Mouse (Mus musculus) liver (tissue): ENCODE data around the gene Zfp605.
"Not testable (repeated sequence)": the region's sequence is repeated elsewhere in the genome, so short reads cannot be mapped to it uniquely, and the experiment has no call there.

ENCODE experiments used
- DNase-seq: peaks from one replicate; pipeline ENCODE4 v3.0.0-alpha.2; 2020; ENCODE audit warnings: mixed read lengths

The Zfp605 gene

DNA sequence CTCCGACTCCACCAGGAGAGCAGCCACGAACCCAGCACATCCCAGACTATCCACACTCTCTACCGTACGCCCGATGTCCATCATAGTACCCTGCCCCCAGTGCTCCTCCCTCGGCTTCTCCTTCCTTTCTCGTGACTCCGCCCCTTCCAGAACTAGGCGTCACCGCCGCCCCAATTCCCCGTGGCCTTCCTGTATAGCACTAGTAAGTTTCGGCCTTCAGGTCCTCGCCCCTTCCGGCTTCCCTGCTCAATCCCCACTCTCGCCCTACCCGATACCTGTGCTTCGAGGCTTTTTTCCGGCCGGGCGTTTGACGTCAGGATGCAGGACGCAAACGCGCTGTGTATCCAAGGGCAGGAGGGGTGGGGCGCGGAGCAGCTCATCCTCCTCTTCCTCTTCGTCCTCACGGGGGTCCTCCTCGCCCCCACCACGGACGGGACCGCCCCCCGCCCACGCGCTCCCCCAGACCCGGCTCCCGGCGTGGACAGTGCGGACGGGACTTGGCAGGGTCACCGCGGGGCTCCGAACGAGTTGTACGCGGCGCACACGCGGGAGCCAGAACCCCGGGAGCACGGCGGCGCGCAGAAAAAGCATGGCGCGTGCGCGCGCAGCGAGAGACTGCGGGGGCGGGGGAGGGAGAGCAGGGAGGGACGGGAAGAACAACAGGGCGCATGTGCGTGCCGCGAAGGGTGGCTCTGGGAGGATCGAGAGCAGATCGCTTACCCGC is 2.1 kb upstream of the Zfp605 start, which contains the start of gene Gtpbp6:
TSS of gene Gtpbp6 (minus strand) at position 617 of the 724 bp plus-strand sequence.
- DNase-seq, result peak; percentile 98

DNA sequence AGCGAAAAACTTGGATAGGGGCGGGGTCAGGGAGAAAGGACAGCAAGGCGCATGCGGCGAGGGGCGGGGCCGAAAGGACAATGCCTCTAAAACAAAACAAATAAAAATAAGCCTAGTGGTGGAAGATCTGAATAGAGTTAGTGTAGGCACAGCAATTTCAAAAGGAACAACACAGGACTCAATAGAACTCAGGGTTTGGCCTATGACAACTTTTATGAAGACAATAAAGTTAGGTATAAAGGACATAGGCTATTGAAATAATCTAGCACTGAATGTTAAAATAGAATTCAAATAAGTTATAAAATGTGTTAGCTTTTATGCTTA is 1.6 kb upstream of the Zfp605 start:
- DNase-seq, result no peak

DNA sequence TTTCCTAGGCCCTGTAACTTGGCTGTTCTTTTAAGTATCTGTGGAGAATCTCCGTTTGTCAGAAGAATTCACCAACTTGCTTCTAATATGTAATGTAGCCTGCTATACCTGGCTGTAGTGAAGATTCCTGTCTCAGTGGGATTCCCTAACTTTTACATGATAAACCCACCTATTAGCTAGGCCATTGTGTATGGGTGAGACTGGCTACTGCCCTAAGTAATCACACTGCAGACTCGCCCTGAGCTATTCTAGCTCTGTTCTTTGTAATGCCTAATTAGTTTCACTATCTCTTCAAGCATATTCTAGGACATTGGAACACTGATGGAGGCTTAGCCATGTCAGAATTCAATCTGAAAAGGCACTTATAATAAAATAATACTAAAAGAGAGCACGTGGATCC is 12.5 kb downstream of the Zfp605 start:
- not testable (repeated sequence) for DNase-seq

DNA sequence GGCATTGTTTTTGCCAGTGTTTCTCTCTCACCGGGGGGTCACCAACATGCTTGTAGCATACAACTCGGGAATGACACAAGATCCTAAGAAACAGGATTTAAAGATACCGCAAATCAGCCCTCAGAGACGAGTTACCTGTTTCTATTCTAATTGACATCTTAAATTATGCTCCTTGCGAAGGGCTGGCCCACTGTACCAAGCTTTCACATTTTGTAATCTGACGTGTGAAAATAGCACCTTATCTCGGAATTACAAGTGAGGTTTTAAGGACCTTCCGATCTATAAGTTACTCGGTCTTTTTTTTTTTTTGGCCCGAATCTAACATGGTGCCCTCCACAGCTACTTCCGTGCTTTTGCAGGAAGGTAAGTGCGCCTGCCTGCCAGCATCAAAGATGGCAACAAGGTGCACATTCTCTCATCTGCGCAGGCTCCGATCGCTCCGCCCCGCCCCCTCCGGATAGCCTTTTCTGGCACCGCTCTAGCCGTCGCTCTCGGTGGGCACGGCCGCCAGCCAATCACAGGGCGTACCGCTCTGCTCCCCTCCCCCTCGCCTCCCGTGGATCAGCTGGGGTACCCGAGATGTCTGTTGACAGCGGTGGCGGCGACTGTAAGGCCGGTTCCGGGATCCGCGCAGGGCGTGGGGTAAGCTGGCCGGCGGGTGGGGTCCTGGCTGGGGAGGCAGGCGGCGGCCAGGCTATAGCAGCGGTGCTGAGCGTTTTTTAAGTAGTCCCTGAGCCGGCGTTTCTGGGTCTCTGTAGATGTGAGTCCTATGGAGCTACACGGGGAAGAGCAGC is 25.6 kb downstream of the Zfp605 start, which contains the start of gene Chfr:
TSS of gene Chfr (plus strand) at position 550 of the 794 bp plus-strand sequence.
- DNase-seq, result peak; percentile 100

DNA sequence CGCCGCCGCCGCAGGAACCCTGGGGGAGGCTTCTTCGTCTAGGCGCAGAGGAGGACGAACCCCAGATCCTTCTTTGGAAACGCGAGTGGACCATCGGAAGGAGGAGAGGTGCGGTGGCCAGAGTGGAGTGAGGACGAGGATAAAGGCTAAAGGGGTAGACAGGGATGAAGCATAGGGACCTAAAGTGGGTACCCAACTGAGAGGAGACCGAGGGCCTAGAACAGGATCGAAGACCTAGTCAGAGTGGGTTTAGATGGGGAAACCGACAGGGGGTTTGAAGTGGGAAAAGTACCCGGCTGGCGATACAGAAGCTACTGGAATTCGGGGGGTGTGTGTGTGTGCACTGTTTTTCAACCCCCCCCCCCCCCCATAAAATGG is 26.2 kb downstream of the Zfp605 start:
- no peak for DNase-seq

DNA sequence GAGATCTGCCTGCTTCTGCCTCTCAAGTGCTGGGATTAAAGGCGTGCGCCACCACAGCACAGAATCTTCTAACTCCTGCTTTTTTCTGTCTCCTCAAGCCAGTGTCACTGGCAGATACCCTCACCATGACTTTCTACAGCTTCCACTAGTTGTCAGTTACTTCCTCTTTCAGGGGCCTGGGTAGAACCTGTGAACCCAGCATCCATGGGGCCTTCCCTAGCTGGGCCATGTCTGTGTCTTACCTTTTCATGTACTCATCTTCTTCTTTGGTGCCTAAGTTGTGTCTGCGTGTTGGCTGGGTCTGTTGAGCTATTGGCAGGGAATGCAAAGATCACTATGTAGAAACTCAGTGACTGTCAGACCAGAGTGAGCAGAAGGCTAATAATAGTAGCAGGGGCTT is 27.9 kb downstream of the Zfp605 start:
- no peak for DNase-seq

DNA sequence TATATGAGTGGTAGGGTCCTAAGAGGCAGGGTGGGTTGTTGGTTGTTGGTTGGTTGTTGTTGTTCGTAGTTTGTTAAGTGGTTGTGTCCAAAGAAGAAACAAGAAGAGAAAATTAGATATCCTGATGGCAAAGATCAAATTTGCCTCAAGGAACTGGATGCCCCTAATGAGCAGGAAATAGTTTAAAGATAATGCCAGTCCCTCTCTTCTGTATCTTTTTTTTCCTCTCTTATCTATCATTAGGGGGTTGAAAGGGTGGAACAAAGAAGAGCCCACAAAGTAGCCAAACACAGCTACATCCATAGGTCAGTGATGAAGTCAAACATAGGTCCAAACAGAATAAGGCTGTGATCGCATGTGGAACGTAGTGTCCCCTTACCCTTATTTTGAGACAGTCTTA is 29.4 kb downstream of the Zfp605 start:
- no peak for DNase-seq

DNA sequence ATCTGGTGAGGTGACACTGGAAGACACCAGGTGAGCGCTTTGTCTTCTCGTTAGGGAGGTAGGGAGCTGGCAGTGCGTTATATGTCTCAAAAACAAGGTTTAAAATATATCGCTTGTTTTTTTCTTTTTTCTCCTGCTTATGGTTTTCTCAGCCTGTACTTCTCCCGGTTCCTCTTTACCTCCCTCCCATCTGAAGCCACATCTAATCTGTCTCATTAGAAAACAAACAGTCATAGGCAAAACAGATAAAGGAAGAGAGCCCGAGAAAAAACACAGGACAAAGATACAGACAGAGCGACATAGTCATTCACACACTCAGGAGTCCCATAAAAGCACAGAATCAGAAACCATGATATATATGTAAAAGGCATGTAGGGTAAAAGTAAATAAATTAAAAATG is 30.5 kb downstream of the Zfp605 start:
- no peak for DNase-seq

DNA sequence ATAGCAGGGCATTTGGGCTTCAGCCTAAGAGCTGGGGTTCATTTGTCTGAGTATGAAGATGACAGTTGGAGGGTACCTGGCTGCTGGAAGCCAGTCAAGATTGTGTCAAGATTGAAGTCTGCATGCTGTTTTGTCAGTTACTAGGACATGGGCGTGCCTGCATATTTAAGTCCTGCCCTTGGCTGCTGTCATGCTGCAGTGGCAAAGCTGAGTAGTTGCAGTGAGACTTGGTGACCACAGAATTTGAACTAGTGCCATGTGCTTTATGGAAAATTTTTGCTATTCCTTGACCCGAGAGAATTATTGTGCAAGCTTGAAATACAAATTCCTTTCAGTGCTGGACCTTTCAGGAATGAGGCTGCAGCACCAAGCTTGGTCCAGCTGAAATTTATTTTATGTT is 32.4 kb downstream of the Zfp605 start:
- DNase-seq, result no peak

DNA sequence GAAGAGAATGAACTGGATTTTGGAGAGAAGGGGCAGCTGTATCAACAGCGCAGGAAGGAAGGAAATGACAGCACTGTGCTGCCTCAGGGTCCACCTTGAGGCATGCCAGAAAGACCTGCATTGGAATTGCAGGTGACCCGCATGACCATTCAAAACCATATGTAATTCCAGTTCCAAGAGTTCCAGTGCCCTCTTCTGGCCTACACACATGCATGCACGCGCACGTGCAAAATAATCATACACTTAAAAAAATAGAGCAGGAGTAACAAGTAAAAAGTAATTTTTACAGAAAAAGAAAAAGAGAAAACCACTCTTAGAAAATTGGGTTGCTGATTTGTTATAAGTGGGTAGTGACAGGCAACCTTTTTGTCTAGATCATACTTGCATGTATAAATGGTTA is 33.1 kb downstream of the Zfp605 start:
- no peak for DNase-seq

DNA sequence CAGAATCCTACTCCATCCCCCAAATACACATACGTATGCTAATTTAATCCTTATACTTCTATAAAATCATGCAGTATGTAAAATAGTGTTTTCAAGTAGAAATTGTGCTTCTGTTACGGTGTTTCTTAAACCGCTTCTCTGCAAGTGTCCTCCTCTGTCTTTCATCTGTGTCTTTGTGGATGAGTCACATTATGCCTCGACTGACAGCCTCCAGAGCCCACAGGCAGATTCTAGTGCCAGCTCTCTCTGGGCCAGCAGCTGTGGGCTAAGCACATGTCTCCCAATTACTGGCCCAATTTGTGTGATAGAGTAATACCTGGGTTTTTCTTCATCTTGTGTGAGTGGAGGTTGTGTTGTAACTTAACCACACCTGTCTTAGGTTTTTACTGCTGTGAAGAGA is 59.5 kb downstream of the Zfp605 start:
- DNase-seq, result no peak

DNA sequence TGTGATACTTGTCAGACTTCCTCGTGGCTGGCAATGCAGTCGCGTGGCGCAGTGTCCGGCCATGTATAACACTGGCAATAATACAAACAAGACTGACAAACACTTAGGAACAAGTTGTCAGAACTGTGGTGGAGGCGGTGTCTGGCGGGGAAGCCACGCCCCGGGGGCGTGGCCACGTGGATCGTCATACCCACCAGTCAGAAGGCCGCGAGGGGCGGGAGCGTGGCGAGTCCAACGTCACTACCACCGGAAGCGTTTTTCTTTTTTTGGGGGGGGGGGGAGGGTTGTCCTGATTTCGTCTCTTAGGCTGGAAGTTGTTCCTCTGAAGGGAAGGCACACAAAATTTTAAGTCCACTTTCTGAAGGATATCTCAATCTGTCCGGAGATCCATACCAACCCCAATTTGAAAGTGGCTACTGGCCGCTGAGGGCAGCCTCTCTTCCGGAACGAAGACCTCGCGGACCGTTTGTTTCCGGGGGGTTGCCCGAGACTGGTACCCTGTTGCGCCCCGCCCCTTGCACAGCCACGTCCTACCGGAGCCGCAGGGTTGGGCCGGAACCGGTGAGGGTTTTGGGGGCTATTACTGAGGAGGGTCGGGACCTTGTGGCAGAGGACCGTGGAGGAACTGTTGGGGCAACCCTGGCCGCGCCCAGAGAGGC is 66.6 kb downstream of the Zfp605 start, which contains the start of gene Golga3:
TSS of gene Golga3 (plus strand) at position 340 of the 659 bp plus-strand sequence.
- peak; percentile 97 for DNase-seq

DNA sequence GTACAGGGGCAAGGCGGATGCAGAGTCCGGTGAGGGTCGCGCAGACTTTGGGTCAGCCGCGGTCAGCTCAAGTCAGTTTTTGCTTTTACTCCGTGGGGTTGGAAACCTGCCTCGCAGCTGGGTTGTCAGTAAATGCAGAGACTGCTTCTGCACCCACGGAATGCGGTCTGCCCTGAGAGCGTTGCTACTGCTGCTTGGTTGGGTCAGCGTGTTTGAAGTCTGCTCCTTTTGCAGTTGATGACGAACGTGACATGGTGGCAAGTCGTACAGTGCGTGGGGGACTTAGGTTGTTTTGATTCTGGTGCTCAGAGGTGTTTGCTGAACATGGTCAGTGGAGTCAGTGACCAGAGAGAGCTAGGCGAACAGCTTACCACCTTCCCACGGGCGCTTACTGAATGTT is 67.1 kb downstream of the Zfp605 start:
- DNase-seq, result no peak

DNA sequence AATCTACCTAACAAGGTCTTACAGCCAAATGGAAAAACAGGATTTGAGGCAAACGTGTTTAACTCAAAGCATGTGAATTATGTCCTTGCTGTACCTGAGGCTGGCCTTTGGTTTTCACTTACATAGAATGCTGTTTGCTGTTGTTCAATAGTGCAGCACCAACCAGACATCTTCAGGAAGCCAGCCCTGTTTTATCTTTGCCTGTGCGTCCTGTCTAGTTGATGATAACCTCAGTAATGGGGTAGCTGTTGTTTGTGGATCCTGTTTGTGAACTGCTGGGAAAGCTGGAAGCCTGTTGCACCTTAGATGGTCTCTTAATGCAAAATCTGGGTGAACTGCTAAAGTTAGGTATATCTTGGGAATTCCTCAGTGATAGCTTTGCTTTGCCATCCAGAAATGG is 68.7 kb downstream of the Zfp605 start:
- DNase-seq, result peak; percentile 17
